Mouse (Mus musculus) heart, embryonic 14.5 days (tissue): ENCODE data around the gene Ywhab. TPM values are rescaled to one million over a fixed set of nuclear protein-coding genes. Genes with fewer than 3 reads are reported as not detected.

Source experiments
- ATAC-seq: fragments of 200-750 bp; cut with Nextera tagmentation; 2 replicates; pipeline ENCODE4 v1.8.0; 2017; ENCODE audit warnings: low read depth, moderate TSS enrichment; ENCODE audit not compliant: insufficient number of reproducible peaks, insufficient read depth, low FRiP score
- H3K27ac ChIP-seq, 2 experiments: fragments of 200-500 bp in 1 of 2; fragments of 300-500 bp in 1 of 2; sonication (generic) in 1 of 2; replicated peaks in 1 of 2; 2 replicates each; pipeline ENCODE4 v1.5.1; 2012 to 2014; ENCODE audit warnings: low read depth in 2 of 2, low read length in 2 of 2, control low read depth in 1 of 2, mild to moderate bottlenecking in 1 of 2, mixed read lengths in 1 of 2; ENCODE audit not compliant: control insufficient read depth in 1 of 2, insufficient read depth in 1 of 2
- H3K27me3 ChIP-seq: fragments of 300-500 bp; sonication (generic); 2 replicates; pipeline ENCODE4 v1.6.1; 2014; ENCODE audit warnings: mild to moderate bottlenecking, low read length, control low read depth; ENCODE audit not compliant: control insufficient read depth, insufficient read depth
- H3K36me3 ChIP-seq: fragments of 300-500 bp; sonication (generic); 2 replicates; pipeline ENCODE4 v1.6.1; 2014; ENCODE audit warnings: mild to moderate bottlenecking, control low read depth, low read length, mixed read lengths; ENCODE audit not compliant: control insufficient read depth, insufficient read depth
- H3K4me1 ChIP-seq, 2 experiments: fragments of 200-500 bp in 1 of 2; fragments of 300-500 bp in 1 of 2; sonication (generic) in 1 of 2; 2 replicates each; pipeline ENCODE4 v1.6.1; 2012 to 2014; ENCODE audit warnings: low read length in 2 of 2, control low read depth in 1 of 2, mixed read lengths in 1 of 2; ENCODE audit not compliant: control insufficient read depth in 2 of 2, insufficient read depth in 2 of 2
- H3K4me2 ChIP-seq: fragments of 300-500 bp; sonication (generic); 2 replicates; pipeline ENCODE4 v1.6.1; 2014; ENCODE audit warnings: mild to moderate bottlenecking, low read length
- H3K4me3 ChIP-seq, 2 experiments: fragments of 200-500 bp in 1 of 2; fragments of 300-500 bp in 1 of 2; sonication (generic) in 1 of 2; 2 replicates each; pipeline ENCODE4 v1.5.1; 2012 to 2014; ENCODE audit warnings: low read length in 2 of 2, mild to moderate bottlenecking in 2 of 2, control low read depth in 1 of 2, low read depth in 1 of 2, moderate library complexity in 1 of 2; ENCODE audit not compliant: control insufficient read depth in 1 of 2, insufficient read depth in 1 of 2
- H3K9ac ChIP-seq: fragments of 300-500 bp; sonication (generic); 2 replicates; pipeline ENCODE4 v1.6.1; 2014; ENCODE audit warnings: mild to moderate bottlenecking, low read length
- H3K9me3 ChIP-seq: fragments of 300-500 bp; sonication (generic); 2 replicates; pipeline ENCODE4 v1.6.1; 2016; ENCODE audit warnings: low read length, control low read depth; ENCODE audit not compliant: control insufficient read depth
- whole genome bisulfite sequencing: fragments of 180-500 bp; shearing (Covaris S2); extraction: QIAGEN DNeasy Blood & Tissue Kit; methylation state at CpG from one replicate; pipeline ENCODE4 v1.1.7; 2014; 5-methylcytosine and 5-hydroxymethylcytosine counted together
- polyA plus RNA-seq: library from polyadenylated mRNA; unstranded; fragments of >200 nt; fragmentation: Nextera tagmentation; extraction: Ambion mirVana; gene quantifications from 2 replicates; pipeline ENCODE4 v1.2.1, GENCODE M21; 2014

The Ywhab gene
- polyA plus RNA-seq, 1 experiment from 2014 or later: 211 TPM

GRCm38 (mm10) chr2:163968581-163968980 is 26.2 kb upstream of the Ywhab start:
- Histone ChIP-seq H3K36me3 (no peaks in the 10 kb centered on the region), H3K9me3 (no peaks in the 10 kb centered on the region), H3K4me1 (no peaks in the 10 kb centered on the region), H3K27ac (no peak overlapping the region), H3K9ac (no peak overlapping the region), H3K4me3 (no peak overlapping the region), H3K4me2 (no peak overlapping the region), H3K27me3 (no peaks in the 10 kb centered on the region)
- no peak for ATAC-seq
- WGBS: 3% methylated on average over 5 of the region's 5 CpGs

GRCm38 (mm10) chr2:163970326-163970725 is 24.4 kb upstream of the Ywhab start:
- no peaks in the 10 kb centered on the region for H3K36me3 ChIP-seq
- H3K9ac ChIP-seq: no peak overlapping the region
- H3K4me2 ChIP-seq: no peak overlapping the region
- no peak for ATAC-seq
- H3K4me1 ChIP-seq: no peaks in the 10 kb centered on the region
- no peak overlapping the region for H3K4me3 ChIP-seq
- 47% methylated on average over 3 of the region's 3 CpGs for WGBS
- H3K27me3 ChIP-seq: no peaks in the 10 kb centered on the region
- no peaks in the 10 kb centered on the region for H3K9me3 ChIP-seq
- H3K27ac ChIP-seq: no peak overlapping the region

- H3K4me3 ChIP-seq: no peak overlapping the region
- no peaks in the 10 kb centered on the region for H3K4me1 ChIP-seq
- no peak overlapping the region for H3K27ac ChIP-seq
- H3K36me3 ChIP-seq: no peaks in the 10 kb centered on the region
- no peak overlapping the region for H3K4me2 ChIP-seq
- no peak for ATAC-seq
- H3K27me3 ChIP-seq: no peaks in the 10 kb centered on the region
- 67% methylated on average over 2 of the region's 2 CpGs for WGBS
- no peak overlapping the region for H3K9ac ChIP-seq
- H3K9me3 ChIP-seq: no peaks in the 10 kb centered on the region
Observed at GRCm38 (mm10) chr2:163974056-163974455, 20.7 kb upstream of the Ywhab start.

- WGBS: 86% methylated on average over 6 of the region's 7 CpGs
- Histone ChIP-seq H3K9me3 (no peaks in the 10 kb centered on the region), H3K27me3 (no peaks in the 10 kb centered on the region), H3K4me1 (no peaks in the 10 kb centered on the region), H3K4me3 (no peak overlapping the region), H3K36me3 (no peaks in the 10 kb centered on the region), H3K9ac (no peak overlapping the region), H3K4me2 (no peak overlapping the region), H3K27ac (no peak overlapping the region)
- no peak for ATAC-seq
Observed at GRCm38 (mm10) chr2:163976448-163976847, 18.3 kb upstream of the Ywhab start.

DNA sequence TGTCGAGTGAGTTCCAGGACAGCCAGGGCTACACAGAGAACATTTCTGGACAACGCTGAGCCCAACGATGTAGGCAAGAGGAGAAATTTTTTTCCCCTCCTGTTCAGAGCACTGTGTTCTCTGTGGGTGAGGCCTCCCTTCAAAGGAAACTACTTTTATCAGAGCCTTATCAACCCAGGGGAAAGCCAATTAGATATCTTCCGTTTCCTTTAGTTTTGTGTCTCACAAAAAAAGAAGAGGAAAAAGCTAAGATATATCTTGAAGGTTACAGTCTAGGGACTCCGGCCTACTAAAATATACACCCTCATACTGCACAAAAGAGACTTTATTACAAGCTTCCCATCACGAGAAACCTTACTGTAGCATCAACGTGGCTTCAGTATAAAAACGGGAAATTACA is 7.5 kb upstream of the Ywhab start:
- WGBS: 48% methylated on average over 8 of the region's 8 CpGs
- Histone ChIP-seq H3K4me2 (no peak overlapping the region), H3K4me3 (no peak overlapping the region), H3K4me1 (peaks cover 0 to 3% of the 10 kb centered on the region in 2 experiments; a peak in 1 of 4 replicates), H3K9ac (no peak overlapping the region), H3K36me3 (no peaks in the 10 kb centered on the region), H3K27ac (no peak overlapping the region), H3K9me3 (no peaks in the 10 kb centered on the region), H3K27me3 (no peaks in the 10 kb centered on the region)
- no peak for ATAC-seq

GRCm38 (mm10) chr2:163992871-163993270 is 1.9 kb upstream of the Ywhab start:
- peaks cover 5 to 17% of the 10 kb centered on the region in 2 experiments; a peak in 3 of 4 replicates for H3K4me1 ChIP-seq
- H3K4me2 ChIP-seq: no peak overlapping the region
- no peaks in the 10 kb centered on the region for H3K27me3 ChIP-seq
- WGBS: 92% methylated on average over 2 of the region's 2 CpGs
- H3K9me3 ChIP-seq: no peaks in the 10 kb centered on the region
- H3K36me3 ChIP-seq: peaks cover 7% of the 10 kb centered on the region
- H3K27ac ChIP-seq: no peak overlapping the region
- H3K9ac ChIP-seq: no peak overlapping the region
- ATAC-seq: no peak
- H3K4me3 ChIP-seq: no peak overlapping the region

- Histone ChIP-seq H3K4me1 (peaks cover 5 to 27% of the 10 kb centered on the region in 2 experiments; a peak in 3 of 4 replicates), H3K36me3 (peaks cover 12% of the 10 kb centered on the region), H3K27ac (peak overlapping the region; percentile 90 to 95), H3K9ac (peak overlapping the region; percentile 90), H3K4me3 (peak overlapping the region; percentile 68 to 93), H3K27me3 (no peaks in the 10 kb centered on the region), H3K4me2 (peak overlapping the region; percentile 86), H3K9me3 (no peaks in the 10 kb centered on the region)
- ATAC-seq: peak; percentile 100
- WGBS: under 1% methylated on average over 69 of the region's 79 CpGs
Observed at GRCm38 (mm10) chr2:163994977-163995862, 460 bp downstream of the Ywhab start.
